Mouse (Mus musculus) retina, postnatal 7 days (tissue): ENCODE results near the gene Nek9.

Experiments used
- DNase-seq: peaks from one replicate; pipeline ENCODE4 v3.0.0-alpha.2; 2012; ENCODE audit warnings: low read depth, low spot score

The Nek9 gene

DNA sequence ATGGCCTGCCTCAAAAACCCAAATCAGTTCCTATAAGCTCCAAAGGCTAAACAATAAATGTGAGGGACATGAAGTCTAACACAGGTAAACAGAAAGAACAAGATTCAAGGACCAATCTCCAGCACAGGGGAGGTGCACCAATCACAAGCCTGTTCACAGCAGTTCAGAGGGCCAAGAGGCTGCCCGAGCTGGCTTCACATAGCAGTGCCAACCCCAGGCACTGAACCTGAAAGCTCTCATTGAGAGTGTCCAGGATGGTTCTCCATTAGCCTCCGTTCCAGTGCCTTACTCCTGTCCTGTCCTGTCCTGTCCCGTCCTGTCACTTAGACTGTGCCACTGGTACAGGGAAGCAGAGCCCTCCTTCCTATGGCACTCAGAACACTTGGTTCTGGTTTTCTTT lies 8.0 kb upstream of the Nek9 start:
- no peak for DNase-seq

DNA sequence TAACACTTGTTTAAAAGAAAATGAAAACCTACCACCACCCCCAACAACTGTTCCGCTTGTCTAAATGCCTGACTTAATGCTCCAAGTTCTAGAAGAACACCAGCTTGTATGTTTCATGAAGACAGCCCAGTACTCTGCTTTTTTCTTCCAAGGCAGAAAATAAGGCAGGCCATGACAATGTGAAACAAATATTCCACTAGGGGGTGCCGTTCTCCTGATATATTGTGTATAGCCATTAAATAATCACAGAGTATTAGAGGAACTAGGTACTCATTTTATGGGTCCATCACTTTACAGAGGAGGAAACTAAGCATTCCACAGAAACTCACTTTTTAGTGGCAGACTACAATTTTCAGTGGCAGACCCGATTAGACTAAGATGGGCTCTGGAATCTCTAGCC lies 7.2 kb upstream of the Nek9 start:
- peak; percentile 59 for DNase-seq

DNA sequence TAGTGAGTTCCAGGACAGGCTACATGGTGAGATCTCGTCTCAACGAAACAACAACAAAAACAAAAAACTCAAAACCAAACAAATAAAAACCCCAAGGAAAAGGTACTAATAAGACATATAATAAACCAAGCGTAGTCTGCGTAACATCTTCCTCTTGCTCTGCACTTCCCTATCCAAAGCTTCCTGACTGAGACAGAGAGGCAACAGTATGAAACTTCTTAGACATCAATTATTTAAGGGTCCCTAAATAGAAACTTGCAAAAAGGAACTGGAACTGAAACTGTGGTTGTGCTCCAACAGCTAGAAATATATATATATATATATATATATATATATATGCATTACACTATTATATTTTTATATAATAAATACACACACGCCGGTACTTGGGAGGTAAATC lies 6.4 kb upstream of the Nek9 start:
- DNase-seq: no peak

DNA sequence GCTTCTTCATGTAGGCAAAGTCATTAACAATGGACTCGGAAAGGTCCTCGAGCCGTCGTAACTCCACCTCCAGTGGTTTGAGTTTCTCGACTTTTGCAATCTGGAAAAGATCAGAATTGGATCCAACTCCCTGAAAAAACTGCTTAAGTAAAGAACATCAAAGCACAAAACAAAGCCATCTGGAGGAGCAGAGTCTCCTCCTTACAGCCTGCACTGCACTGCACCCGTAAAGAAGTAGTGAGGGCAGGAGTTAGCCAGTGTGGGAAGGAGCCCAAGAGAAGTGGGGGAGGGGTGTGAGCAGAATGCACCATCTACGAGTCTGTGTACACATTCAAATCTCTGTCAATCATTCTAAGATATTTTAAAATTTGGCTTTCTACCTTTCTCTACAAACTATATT lies 5.1 kb upstream of the Nek9 start:
- DNase-seq: no peak

DNA sequence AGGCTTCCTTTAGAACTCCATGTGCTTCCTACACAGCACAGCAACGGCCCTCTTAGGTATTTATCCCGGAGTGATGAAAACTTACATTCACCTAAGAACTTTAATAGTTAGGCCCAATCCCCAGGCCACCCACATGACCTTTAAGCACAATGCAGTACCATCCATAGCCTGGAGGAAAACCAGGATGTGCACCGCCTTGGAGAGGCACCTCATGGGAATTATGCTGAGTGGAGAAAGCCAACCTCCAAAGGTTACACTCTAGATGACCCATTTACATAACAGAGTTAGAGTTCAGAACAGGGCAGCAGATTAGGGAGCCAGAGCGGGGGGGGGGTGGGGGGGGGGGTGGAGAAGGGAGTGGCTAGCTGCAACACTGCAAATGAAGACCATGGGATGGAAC lies 3.1 kb upstream of the Nek9 start:
- no peak for DNase-seq

DNA sequence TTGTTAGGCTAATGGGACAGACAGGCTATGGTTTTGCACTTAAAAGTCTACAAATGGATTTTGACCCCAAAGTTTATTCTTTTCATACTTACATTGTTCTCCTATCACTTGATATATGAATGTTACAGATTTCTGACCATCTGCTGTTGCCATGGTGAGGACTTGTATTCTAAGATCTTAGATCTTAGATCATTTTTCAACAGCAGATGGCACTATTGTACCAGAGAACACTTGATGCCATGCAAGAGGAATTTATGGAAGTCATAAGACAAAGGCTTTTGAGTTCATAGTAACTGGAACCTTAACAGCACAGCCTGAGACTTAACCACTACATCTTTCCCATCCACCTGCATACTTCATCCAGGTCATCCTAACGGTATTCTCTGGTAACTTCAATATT lies 2.0 kb upstream of the Nek9 start:
- peak; percentile 70 for DNase-seq

DNA sequence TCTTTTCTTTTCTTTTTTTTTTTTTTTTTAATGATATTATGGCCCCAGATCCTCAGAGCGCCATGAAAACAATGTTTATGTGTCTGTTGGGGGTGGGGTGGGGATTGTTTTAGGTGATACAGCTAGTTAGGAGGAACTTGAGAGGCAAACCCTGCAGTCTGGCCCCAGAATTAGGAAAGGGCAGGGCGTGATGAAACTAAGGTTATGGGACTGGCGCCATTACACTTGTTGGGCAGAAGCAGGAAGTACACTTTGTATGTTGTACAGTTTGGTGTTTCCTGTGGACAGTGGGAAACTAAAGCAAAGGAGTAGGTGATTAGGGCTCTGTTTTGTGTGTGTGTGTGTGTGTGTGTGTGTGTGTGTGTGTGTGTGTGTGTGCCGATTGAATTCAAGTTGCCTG lies 785 bp upstream of the Nek9 start:
- no peak for DNase-seq

DNA sequence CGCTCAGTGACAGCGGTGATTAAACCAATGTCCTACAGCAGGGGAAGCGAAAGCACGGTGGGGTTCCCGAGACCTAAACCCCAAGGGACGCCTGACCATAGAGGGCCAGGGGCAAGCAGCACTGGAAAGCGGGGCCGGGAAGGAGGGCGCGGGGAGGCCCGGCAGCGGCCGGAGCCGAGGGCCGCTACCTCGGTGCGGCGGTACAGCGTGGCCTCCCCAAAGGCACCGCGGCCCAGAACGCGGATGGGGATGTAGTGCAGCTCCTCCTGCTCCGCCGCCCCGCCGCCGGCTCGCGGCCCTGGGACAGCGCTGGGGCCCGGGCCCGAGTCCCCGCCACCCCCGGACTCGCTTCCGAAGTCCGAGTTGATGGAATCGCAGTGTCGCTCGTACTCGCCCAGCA lies 347 bp downstream of the Nek9 start:
- DNase-seq: no peak

DNA sequence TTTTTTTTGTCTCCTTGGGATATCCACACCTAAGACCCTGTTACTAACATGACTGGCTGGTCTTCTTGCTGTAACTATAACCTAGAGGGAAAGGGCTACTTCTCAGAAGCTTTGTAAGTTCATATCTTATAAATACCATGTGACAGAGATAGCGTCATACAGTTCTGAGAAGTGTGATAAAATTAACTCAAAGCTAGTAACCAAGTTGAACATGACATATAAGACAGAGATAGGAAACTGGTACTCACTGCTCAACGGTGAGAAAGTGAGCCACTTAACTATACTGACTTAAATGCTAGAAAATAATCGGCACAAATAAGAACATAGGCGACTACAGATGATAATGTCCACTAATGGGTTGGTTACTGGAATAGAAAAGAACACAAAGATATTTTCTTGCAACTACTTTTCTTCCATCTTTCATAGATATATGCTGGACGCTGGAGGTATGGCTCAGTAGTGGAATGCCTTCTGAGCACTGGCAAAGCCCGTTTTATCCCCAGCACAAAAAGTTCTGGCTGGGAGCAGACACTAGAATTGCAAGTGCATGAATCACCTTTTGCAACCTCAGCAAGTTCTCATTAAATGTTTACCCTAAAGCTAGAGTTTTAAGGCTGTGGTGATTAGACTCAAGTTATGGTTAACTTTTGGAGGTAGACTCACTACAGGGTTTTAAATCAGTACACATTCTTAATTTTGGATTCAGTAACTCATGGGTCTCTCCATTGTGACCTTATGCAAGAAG lies 1.4 kb downstream of the Nek9 start:
- no peak for DNase-seq

DNA sequence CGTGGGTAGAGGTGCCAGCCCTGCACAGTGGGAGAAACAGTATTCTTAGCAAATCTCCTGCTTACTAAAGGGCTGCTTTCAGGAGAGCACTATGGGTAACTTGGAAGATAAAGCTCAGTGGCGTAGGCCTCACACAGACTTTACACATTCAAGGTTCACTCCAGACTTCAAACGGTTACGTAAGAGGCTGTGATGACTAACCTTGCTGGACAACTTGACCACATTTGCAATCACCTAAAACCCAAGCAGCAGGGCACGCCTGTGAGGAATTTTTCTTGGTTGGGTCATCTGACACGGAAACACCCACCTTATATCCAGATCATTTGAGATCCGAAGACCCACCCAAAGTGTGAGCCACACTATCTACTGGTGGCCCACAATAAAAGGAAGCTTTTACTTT lies 9.0 kb downstream of the Nek9 start:
- DNase-seq: no peak

DNA sequence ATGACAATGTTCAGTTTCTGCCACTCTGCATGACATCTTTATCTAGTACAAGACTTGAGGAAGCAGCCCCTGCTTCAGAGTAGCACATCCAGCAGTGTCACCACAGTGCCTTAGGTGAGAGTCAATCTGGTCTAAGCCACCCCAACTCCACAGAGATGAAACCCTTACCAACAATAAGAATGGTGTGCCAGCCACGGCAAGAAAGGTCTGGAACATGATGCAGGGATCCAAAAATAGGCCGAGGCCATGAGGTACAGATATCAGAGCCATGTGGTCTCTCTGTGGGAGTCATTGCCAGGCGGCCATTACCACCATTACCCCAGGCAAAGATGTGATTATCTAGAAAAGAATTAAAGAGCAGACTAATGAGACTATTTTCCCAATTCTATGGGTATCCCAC lies 30.5 kb downstream of the Nek9 start:
- DNase-seq: no peak

DNA sequence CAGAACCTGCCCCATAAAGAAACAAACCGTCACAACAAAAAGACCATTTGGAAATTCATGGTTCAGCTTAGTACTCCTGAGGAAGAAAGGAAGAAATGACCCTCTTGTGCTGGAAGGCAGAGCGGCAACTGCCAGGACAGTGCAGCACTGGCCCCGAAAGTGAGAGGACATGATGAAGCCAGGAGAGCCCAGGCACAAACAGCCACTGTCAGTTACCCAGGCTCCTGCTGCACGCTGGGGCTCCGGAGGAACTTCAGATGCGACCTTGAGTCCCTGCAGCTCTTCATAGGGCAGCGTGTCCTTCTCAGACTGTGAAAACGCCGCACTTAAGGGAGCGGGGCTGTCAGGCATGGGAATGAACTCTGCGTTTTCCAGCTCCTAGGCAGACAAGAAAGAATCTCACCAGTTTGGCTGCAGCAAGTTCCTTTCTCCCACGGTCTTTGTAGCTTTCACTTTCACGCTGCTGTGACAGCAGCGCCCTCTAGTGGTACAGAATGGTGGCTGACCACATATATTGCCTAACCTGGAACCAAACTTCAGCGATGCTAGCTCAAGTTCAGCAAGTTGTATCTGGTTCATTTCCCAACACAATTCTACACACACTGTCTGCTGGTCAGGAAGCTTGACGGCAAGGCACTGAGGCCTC lies 33.8 kb downstream of the Nek9 start:
- DNase-seq: peak; percentile 75

DNA sequence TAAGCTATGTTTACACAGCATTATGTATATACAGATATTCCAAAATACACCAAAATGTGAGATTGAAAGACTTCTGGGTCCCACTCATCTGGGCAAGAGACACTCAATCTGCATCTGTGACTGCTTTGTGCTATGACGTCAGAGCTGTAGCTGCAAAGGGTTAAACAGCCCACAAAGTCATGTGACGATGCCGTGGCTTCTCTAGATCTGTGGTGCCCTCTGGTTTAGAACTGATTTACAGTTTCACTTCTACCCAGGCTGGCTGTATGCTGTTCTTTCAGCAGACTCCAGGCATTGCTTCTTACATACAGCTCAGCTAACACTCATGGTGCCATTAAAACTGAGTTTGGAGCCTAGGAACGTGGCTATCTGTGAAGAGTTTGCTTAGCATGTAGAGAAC lies 34.4 kb downstream of the Nek9 start:
- DNase-seq: no peak

DNA sequence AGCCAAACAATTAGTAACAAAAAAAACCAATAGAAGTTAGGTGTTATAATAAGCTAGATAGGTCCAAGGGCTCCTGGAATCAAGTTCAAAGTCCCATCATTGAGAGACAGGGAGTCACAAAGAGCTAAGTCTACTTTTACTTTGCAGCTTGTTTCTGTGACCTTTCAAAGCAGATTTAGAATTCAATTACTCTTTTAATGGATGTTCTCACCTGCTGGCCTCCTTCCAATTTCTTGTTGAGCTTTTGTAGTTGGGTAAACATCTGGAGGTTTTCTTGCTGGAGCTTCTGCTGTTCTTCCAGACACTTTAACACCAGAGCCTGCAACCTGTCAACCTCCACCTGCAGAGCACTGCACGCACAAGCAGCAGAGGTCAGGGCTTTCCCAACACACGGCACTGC lies 35.9 kb downstream of the Nek9 start:
- no peak for DNase-seq

DNA sequence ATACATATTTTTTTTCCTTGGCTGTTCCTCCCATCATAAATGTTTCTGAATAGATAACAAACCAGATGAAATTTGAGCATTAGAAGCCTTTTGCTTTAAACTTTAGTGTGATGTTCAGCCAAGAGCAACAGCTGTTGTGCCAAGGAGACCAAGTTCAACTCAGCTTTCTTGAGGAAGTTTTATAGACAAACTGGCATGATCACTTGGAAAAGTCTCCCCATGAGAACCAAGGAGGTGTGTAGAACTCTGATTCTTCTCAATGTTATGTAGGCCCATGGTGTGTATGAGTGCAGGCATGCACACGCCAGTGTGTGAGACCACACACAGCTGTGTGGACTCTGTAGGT lies 40.4 kb downstream of the Nek9 start:
- DNase-seq: no peak

DNA sequence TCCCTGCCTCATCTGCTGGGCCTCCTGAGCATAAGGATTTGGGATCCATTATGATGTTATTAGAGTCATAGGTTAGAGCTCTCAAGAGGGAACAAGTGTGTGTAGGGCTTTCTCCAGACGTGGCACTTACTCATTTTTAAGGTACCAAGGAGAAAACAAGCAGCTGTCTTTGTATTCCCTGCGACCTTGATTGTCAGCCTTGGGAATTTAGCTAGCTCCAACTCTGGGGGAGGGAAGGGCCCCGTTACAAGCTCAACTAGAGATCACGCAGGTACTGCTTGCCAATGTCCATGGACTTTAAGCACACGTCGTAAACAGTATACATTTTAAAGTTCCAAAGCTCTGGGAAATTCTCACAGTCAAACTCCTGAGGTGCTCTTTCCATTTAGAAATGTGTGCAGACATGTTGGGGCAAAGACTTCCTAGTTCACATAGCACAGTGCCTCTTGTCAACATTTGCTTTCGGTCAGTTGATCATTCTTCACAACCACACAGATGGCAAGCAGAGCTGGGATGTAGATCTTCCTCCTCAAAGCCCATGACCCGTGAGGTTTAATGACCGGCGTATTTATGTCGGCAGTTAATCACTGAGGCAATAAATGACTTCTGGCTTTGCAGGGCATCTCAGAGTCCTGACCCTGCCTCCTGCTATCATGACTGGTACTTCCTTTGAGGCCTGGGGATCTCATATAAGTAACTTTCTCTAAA lies 40.9 kb downstream of the Nek9 start:
- DNase-seq: no peak

DNA sequence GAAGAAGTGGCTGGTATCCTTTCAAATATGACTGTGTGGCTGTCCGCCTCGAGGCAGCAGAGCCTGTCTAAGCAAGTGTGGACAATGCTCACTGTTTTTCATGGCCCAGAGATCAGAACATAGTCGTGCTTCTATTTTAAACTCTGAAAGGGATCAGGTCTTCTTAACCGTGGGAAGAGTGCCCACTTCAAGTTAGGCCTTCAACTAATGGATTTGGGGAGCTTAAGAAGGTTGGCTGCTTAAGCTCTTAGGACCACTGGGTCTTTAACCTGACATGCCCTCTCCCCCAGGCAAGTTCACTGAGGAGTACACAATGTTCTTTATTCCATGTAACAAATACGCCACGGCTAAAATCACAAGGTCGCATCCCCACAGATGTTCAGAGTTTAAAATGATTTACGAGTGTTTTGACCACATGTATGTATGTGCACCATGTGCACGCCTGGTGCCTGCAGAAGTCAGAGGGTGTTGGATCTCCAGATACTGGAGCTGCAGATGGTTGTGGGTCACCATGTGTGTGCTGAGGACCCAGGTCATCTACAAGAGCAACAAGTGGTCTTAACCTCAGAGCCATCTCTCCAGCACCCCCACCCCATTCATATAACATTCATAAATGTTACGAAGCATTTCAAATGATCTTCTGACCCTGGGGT lies 41.7 kb downstream of the Nek9 start:
- DNase-seq: no peak

DNA sequence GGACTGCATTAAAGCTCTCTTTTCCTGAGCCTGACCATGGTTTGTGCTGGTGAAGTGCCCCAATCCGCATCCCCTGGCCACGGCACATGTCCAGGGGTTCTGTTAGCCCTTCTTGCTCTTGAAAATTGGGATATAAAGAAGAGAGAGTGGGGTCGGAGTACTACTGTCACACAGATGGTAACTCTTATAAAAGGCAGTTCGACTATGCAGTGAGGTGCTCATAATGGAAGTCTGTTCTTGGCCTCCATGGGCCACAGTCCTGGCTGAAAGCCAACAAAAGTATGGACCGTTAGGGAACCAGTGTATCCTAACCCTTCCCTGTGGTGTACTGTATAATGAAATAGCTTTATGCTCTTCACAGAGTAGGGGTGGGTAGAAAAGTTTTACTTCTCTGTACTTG lies 42.2 kb downstream of the Nek9 start:
- DNase-seq: no peak

DNA sequence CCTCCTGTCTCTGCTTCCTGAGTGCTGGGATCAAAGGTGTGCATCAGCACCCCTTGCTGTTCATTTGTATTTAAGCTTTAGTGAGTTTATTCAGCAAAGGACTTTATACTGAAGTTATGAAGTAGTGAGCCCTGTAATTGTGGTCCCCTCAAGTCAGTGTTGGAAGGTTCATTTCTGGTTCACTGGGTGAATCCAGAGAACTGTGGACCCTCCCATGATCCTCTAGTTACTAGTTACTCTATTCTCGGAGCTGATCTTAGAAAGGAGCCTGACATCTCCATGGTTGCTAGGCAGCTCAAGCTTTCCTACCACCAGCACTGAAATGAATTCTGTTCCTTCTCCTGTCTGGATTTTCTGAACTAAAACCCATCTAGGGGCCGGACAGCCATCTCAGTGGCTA lies 43.7 kb downstream of the Nek9 start:
- no peak for DNase-seq

DNA sequence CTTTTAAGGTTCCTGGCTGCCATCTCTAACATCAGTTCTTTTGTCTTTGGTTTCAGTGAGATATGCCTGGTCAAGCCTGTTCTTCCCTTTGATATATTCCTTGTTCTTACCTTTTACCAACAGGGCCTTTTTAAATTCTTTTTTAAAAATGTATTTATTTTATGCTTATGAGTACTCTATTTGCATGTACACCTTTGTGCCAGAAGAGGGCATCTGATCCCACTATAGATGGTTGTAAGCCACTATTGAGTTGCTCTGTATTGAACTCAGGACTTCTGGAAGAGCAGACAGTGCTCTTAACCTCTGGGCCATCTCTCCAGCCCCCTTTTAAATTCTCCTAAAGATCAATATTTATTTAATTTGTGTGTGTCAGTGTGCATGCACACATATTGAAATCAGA lies 46.3 kb downstream of the Nek9 start:
- no peak for DNase-seq

DNA sequence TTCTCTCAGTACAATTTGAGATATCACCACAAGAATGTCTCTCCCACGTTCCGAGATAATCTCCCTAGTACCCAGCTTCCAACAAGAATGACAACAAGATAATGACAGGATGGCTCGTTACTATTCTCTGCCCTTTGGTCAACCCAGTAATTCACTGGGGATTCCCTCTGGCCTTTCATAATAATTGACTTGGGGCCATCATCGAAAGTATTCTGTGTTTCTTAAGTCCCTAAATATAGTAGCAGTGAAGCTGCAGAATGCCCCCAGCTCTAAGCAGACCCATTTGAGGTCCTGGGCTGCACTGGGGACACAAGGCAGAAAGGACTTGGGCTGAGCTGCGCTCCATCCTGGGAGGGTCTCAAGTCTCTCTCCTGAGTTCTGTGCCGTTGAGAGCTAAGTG lies 46.9 kb downstream of the Nek9 start:
- no peak for DNase-seq

DNA sequence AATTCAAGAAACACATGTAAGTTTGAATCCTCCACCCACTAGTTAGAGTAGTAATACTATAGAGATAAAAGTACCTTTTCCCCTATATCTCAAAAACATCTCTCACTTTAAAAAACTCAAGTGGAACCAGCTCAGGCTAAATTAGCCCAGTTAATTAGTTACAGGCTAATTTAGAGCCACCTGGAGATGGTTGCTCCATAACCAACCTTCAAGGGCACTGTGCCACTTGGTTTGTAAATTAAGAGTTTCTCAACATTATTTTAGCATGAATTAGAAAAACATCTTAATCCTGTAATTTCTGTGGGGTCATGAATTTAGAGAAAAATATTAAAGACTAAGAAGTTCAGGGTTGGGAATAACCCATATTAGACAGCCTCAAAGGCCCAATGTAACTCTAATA lies 47.6 kb downstream of the Nek9 start:
- DNase-seq: no peak

DNA sequence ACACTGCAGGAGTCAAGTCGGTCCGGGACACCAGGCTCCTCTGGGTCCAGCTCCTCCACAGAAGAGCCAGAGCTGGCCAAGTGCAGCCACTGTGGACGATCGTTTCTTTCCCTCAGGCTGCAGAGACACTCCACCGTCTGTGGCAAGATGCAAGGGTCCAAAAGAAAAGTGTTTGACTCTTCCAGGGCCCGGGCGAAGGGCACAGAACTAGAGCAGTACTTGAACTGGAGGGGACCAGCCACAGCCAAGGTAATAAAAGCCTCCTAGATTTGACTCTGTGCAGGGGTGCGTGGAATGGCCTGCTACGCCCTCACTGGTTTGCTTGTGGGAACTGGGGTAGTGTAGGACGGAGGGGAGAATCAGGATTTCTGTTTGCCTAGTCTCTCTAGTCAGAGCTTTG lies 48.5 kb downstream of the Nek9 start:
- DNase-seq: no peak
